Mouse (Mus musculus): Measurements from ENCODE around the gene Brpf3.
"Not testable (repeated sequence)": the region's sequence is repeated elsewhere in the genome, so short reads cannot be mapped to it uniquely, and the experiment has no call there.

Brpf3 gene

GRCm38 (mm10) chr17:28800671-28801412, at the start of gene Brpf3:
Gene Brpf3, plus strand, starts transcription at chr17:28801090.
- DNase-seq (ENCODE audit: low read depth, low spot score), result peak; percentile 56

GRCm38 (mm10) chr17:28756447-28756846, 44.4 kb upstream of the Brpf3 start:
- DNase-seq (ENCODE audit: low read depth, low spot score), result no peak

- DNase-seq (ENCODE audit: low read depth, low spot score), result no peak
Observed at GRCm38 (mm10) chr17:28757470-28757869, 43.4 kb upstream of the Brpf3 start.

- no peak for DNase-seq (ENCODE audit: low read depth, low spot score)
Observed at GRCm38 (mm10) chr17:28760736-28761312, 40.1 kb upstream of the Brpf3 start.

GRCm38 (mm10) chr17:28761871-28762270, 39.0 kb upstream of the Brpf3 start:
- peak; percentile 51 for DNase-seq (ENCODE audit: low read depth, low spot score)

- no peak for DNase-seq (ENCODE audit: low read depth, low spot score)
Observed at GRCm38 (mm10) chr17:28766203-28766602, 34.7 kb upstream of the Brpf3 start.

- DNase-seq (ENCODE audit: low read depth, low spot score), result no peak
Observed at GRCm38 (mm10) chr17:28766781-28767515, 33.9 kb upstream of the Brpf3 start.

- no peak for DNase-seq (ENCODE audit: low read depth, low spot score)
Observed at GRCm38 (mm10) chr17:28769121-28769874, 31.6 kb upstream of the Brpf3 start, which contains the start of gene Mapk13. Gene Mapk13, plus strand, starts transcription at chr17:28769297.

GRCm38 (mm10) chr17:28769875-28770421, 30.9 kb upstream of the Brpf3 start:
- DNase-seq (ENCODE audit: low read depth, low spot score), result no peak

- no peak for DNase-seq (ENCODE audit: low read depth, low spot score)
Observed at GRCm38 (mm10) chr17:28771289-28771688, 29.6 kb upstream of the Brpf3 start.

GRCm38 (mm10) chr17:28774303-28774702, 26.6 kb upstream of the Brpf3 start:
- not testable (repeated sequence) for DNase-seq (ENCODE audit: low read depth, low spot score)

- no peak for DNase-seq (ENCODE audit: low read depth, low spot score)
Observed at GRCm38 (mm10) chr17:28775161-28775560, 25.7 kb upstream of the Brpf3 start.

GRCm38 (mm10) chr17:28776817-28777216, 24.1 kb upstream of the Brpf3 start:
- no peak for DNase-seq (ENCODE audit: low read depth, low spot score)

GRCm38 (mm10) chr17:28777231-28778005, 23.5 kb upstream of the Brpf3 start:
- DNase-seq (ENCODE audit: low read depth, low spot score), result no peak

GRCm38 (mm10) chr17:28779735-28780134, 21.2 kb upstream of the Brpf3 start:
- no peak for DNase-seq (ENCODE audit: low read depth, low spot score)

- DNase-seq (ENCODE audit: low read depth, low spot score), result no peak
Observed at GRCm38 (mm10) chr17:28780836-28781235, 20.1 kb upstream of the Brpf3 start.

- DNase-seq (ENCODE audit: low read depth, low spot score), result no peak
Observed at GRCm38 (mm10) chr17:28781290-28782045, 19.4 kb upstream of the Brpf3 start.

- no peak for DNase-seq (ENCODE audit: low read depth, low spot score)
Observed at GRCm38 (mm10) chr17:28785036-28785435, 15.9 kb upstream of the Brpf3 start.

- DNase-seq (ENCODE audit: low read depth, low spot score), result no peak
Observed at GRCm38 (mm10) chr17:28787507-28787906, 13.4 kb upstream of the Brpf3 start.

GRCm38 (mm10) chr17:28797031-28797430, 3.9 kb upstream of the Brpf3 start:
- DNase-seq (ENCODE audit: low read depth, low spot score), result no peak
